Mouse (Mus musculus) kidney, adult 2 months (tissue): ENCODE results near the gene Ikzf4.

Experiments used
- CTCF ChIP-seq: fragments of 200-500 bp; conservative IDR thresholded peaks from 2 replicates; pipeline ENCODE4 v1.5.1; 2011; ENCODE audit warnings: low read depth, mild to moderate bottlenecking, control low read depth, low read length, moderate library complexity, mixed read lengths; ENCODE audit not compliant: insufficient read depth, insufficient read length
- POLR2A ChIP-seq: fragments of 200-500 bp; IDR thresholded peaks from one replicate; pipeline ENCODE4 v1.6.1; 2011; ENCODE audit warnings: low read depth, low read length, control low read depth

GRCm38 (mm10) chr10:128612433-128613153 lies 33.2 kb downstream of the Ikzf4 start:
- TF ChIP-seq POLR2A (no peak), CTCF (peak; percentile 91)
